Mouse (Mus musculus): ENCODE results near the gene Dbndd2. TPM values are rescaled to one million over a fixed set of nuclear protein-coding genes. Genes with fewer than 3 reads are reported as not detected.

Gene Dbndd2
- polyA plus RNA-seq, 1 experiment from 2014 or later: 8.8 TPM

- Histone ChIP-seq H3K4me3 (replicated peaks) (no peak overlapping the region), H3K9ac (replicated peaks) (no peak overlapping the region), H3K9me3 (peaks cover 14% of the 10 kb centered on the region), H3K36me3 (no peaks in the 10 kb centered on the region), H3K4me2 (replicated peaks) (no peak overlapping the region), H3K27ac (no peak overlapping the region), H3K27me3 (no peaks in the 10 kb centered on the region), H3K4me1 (replicated peaks) (no peaks in the 10 kb centered on the region)
- WGBS: 21% methylated on average over 8 of the region's 8 CpGs
- ATAC-seq: no peak
Observed at GRCm38 (mm10) chr2:164522280-164522679, 36.4 kb downstream of the Dbndd2 start.

GRCm38 (mm10) chr2:164523301-164523773 is 37.4 kb downstream of the Dbndd2 start:
- Histone ChIP-seq H3K4me1 (replicated peaks) (no peaks in the 10 kb centered on the region), H3K9ac (replicated peaks) (no peak overlapping the region), H3K4me3 (replicated peaks) (no peak overlapping the region), H3K27me3 (no peaks in the 10 kb centered on the region), H3K36me3 (no peaks in the 10 kb centered on the region), H3K4me2 (replicated peaks) (no peak overlapping the region), H3K9me3 (peaks cover 14% of the 10 kb centered on the region), H3K27ac (no peak overlapping the region)
- WGBS: 80% methylated on average over 10 of the region's 10 CpGs
- no peak for ATAC-seq

- 70% methylated on average over 5 of the region's 5 CpGs for WGBS
Observed at GRCm38 (mm10) chr2:164528557-164528956, 42.7 kb downstream of the Dbndd2 start.

GRCm38 (mm10) chr2:164531169-164531568 is 45.3 kb downstream of the Dbndd2 start:
- Histone ChIP-seq H3K4me2 (replicated peaks) (no peak overlapping the region), H3K36me3 (no peaks in the 10 kb centered on the region), H3K9me3 (peaks cover 9% of the 10 kb centered on the region), H3K27ac (no peak overlapping the region), H3K9ac (replicated peaks) (no peak overlapping the region), H3K4me3 (replicated peaks) (no peak overlapping the region), H3K27me3 (no peaks in the 10 kb centered on the region), H3K4me1 (replicated peaks) (no peaks in the 10 kb centered on the region)
- peak; percentile 55; the same call in 1 of the 2 replicates for ATAC-seq
- 5% methylated on average over 3 of the region's 3 CpGs for WGBS

More at GRCm38 (mm10) chr2:164528557-164528956, 42.7 kb downstream of the Dbndd2 start:
- Histone ChIP-seq H3K4me1 (replicated peaks) (no peaks in the 10 kb centered on the region), H3K9me3 (peaks cover 14% of the 10 kb centered on the region), H3K27ac (no peak overlapping the region), H3K4me2 (replicated peaks) (no peak overlapping the region), H3K4me3 (replicated peaks) (no peak overlapping the region), H3K36me3 (no peaks in the 10 kb centered on the region), H3K27me3 (no peaks in the 10 kb centered on the region), H3K9ac (replicated peaks) (no peak overlapping the region)
- no peak for ATAC-seq

GRCm38 (mm10) chr2:164534315-164534714 is 48.4 kb downstream of the Dbndd2 start:
- no peaks in the 10 kb centered on the region for H3K36me3 ChIP-seq
- no peaks in the 10 kb centered on the region for H3K4me1 ChIP-seq (replicated peaks)
- no peak overlapping the region for H3K9ac ChIP-seq (replicated peaks)
- no peaks in the 10 kb centered on the region for H3K27me3 ChIP-seq
- no peak overlapping the region for H3K27ac ChIP-seq
- no peaks in the 10 kb centered on the region for H3K9me3 ChIP-seq
- 84% methylated on average over 10 of the region's 10 CpGs for WGBS
- ATAC-seq: no peak
- H3K4me2 ChIP-seq (replicated peaks): no peak overlapping the region
- no peak overlapping the region for H3K4me3 ChIP-seq (replicated peaks)

- H3K9me3 ChIP-seq: no peaks in the 10 kb centered on the region
- no peak overlapping the region for H3K4me2 ChIP-seq (replicated peaks)
- H3K27ac ChIP-seq: no peak overlapping the region
- no peak for ATAC-seq
- H3K4me1 ChIP-seq (replicated peaks): no peaks in the 10 kb centered on the region
- H3K4me3 ChIP-seq (replicated peaks): no peak overlapping the region
- 92% methylated on average over 4 of the region's 4 CpGs for WGBS
- H3K27me3 ChIP-seq: no peaks in the 10 kb centered on the region
- no peak overlapping the region for H3K9ac ChIP-seq (replicated peaks)
- no peaks in the 10 kb centered on the region for H3K36me3 ChIP-seq
Observed at GRCm38 (mm10) chr2:164537003-164537402, 51.1 kb downstream of the Dbndd2 start.

- no peaks in the 10 kb centered on the region for H3K27me3 ChIP-seq
- no peaks in the 10 kb centered on the region for H3K9me3 ChIP-seq
- ATAC-seq: no peak
- H3K4me3 ChIP-seq (replicated peaks): no peak overlapping the region
- 46% methylated on average over 8 of the region's 8 CpGs for WGBS
- no peak overlapping the region for H3K4me2 ChIP-seq (replicated peaks)
- H3K36me3 ChIP-seq: no peaks in the 10 kb centered on the region
- H3K4me1 ChIP-seq (replicated peaks): no peaks in the 10 kb centered on the region
- H3K27ac ChIP-seq: no peak overlapping the region
- H3K9ac ChIP-seq (replicated peaks): no peak overlapping the region
Observed at GRCm38 (mm10) chr2:164540652-164541427, 54.9 kb downstream of the Dbndd2 start.

GRCm38 (mm10) chr2:164542132-164542531 is 56.2 kb downstream of the Dbndd2 start:
- ATAC-seq: no peak
- Histone ChIP-seq H3K4me2 (replicated peaks) (no peak overlapping the region), H3K9me3 (no peaks in the 10 kb centered on the region), H3K9ac (replicated peaks) (no peak overlapping the region), H3K4me1 (replicated peaks) (no peaks in the 10 kb centered on the region), H3K27me3 (no peaks in the 10 kb centered on the region), H3K27ac (no peak overlapping the region), H3K36me3 (no peaks in the 10 kb centered on the region), H3K4me3 (replicated peaks) (no peak overlapping the region)
- WGBS: 66% methylated on average over 5 of the region's 5 CpGs

GRCm38 (mm10) chr2:164542598-164542997 is 56.7 kb downstream of the Dbndd2 start:
- WGBS: 86% methylated on average over 7 of the region's 7 CpGs
- no peaks in the 10 kb centered on the region for H3K27me3 ChIP-seq
- no peaks in the 10 kb centered on the region for H3K4me1 ChIP-seq (replicated peaks)
- H3K9ac ChIP-seq (replicated peaks): no peak overlapping the region
- H3K4me3 ChIP-seq (replicated peaks): no peak overlapping the region
- no peaks in the 10 kb centered on the region for H3K9me3 ChIP-seq
- H3K36me3 ChIP-seq: no peaks in the 10 kb centered on the region
- ATAC-seq: no peak
- no peak overlapping the region for H3K4me2 ChIP-seq (replicated peaks)
- no peak overlapping the region for H3K27ac ChIP-seq

Other genes with a start within 250 kb of the Dbndd2 start
- not detected in 2 replicates for gene Svs2, start 247.6 kb upstream of the Dbndd2 start, polyA plus RNA-seq (2015; fragmentation: Nextera tagmentation; extraction: Ambion mirVana)
- not detected in 2 replicates for gene Svs3b, start 229.5 kb upstream of the Dbndd2 start, polyA plus RNA-seq (2015; fragmentation: Nextera tagmentation; extraction: Ambion mirVana)
- not detected in 2 replicates for gene Svs4, start 207.6 kb upstream of the Dbndd2 start, polyA plus RNA-seq (2015; fragmentation: Nextera tagmentation; extraction: Ambion mirVana)
- gene Svs3a, start 196.8 kb upstream of the Dbndd2 start, polyA plus RNA-seq (2015; fragmentation: Nextera tagmentation; extraction: Ambion mirVana): not detected in 2 replicates
- gene Svs6, start 169.4 kb upstream of the Dbndd2 start, polyA plus RNA-seq (2015; fragmentation: Nextera tagmentation; extraction: Ambion mirVana): not detected in 2 replicates
- gene Svs5, start 153.4 kb upstream of the Dbndd2 start, polyA plus RNA-seq (2015; fragmentation: Nextera tagmentation; extraction: Ambion mirVana): not detected in 2 replicates
- gene Slpi, start 97.0 kb upstream of the Dbndd2 start, polyA plus RNA-seq (2015; fragmentation: Nextera tagmentation; extraction: Ambion mirVana): 0.36 TPM in 1 of 2 replicates, not detected in the other
- gene Rbpjl, start 83.0 kb upstream of the Dbndd2 start, polyA plus RNA-seq (2015; fragmentation: Nextera tagmentation; extraction: Ambion mirVana): not detected in 2 replicates
- gene Matn4, start 80.9 kb upstream of the Dbndd2 start, polyA plus RNA-seq (2015; fragmentation: Nextera tagmentation; extraction: Ambion mirVana): 0.26 and 0.39 TPM in 2 replicates
- 6.5 and 7.3 TPM in 2 replicates for gene Sdc4, start 42.2 kb upstream of the Dbndd2 start, polyA plus RNA-seq (2015; fragmentation: Nextera tagmentation; extraction: Ambion mirVana)
- 77.6 and 81.1 TPM in 2 replicates for gene Sys1, start 29.1 kb upstream of the Dbndd2 start, polyA plus RNA-seq (2015; fragmentation: Nextera tagmentation; extraction: Ambion mirVana)
- 4.5 and 5.2 TPM in 2 replicates for gene Gm20458, start 25.1 kb upstream of the Dbndd2 start, polyA plus RNA-seq (2015; fragmentation: Nextera tagmentation; extraction: Ambion mirVana)
- gene Trp53tg5, start 12.4 kb upstream of the Dbndd2 start, polyA plus RNA-seq (2015; fragmentation: Nextera tagmentation; extraction: Ambion mirVana): not detected in 2 replicates
- gene Pigt, start 11.4 kb downstream of the Dbndd2 start, polyA plus RNA-seq (2015; fragmentation: Nextera tagmentation; extraction: Ambion mirVana): 64.2 and 67.8 TPM in 2 replicates
- gene Wfdc2, start 76.3 kb downstream of the Dbndd2 start, polyA plus RNA-seq (2015; fragmentation: Nextera tagmentation; extraction: Ambion mirVana): 5.7 and 6.8 TPM in 2 replicates
- not detected in 2 replicates for gene Spint3, start 87.4 kb downstream of the Dbndd2 start, polyA plus RNA-seq (2015; fragmentation: Nextera tagmentation; extraction: Ambion mirVana)
- gene Wfdc6a, start 99.3 kb downstream of the Dbndd2 start, polyA plus RNA-seq (2015; fragmentation: Nextera tagmentation; extraction: Ambion mirVana): not detected in 2 replicates
- gene Eppin, start 107.5 kb downstream of the Dbndd2 start, polyA plus RNA-seq (2015; fragmentation: Nextera tagmentation; extraction: Ambion mirVana): not detected in 2 replicates
- not detected in 2 replicates for gene Wfdc6b, start 127.4 kb downstream of the Dbndd2 start, polyA plus RNA-seq (2015; fragmentation: Nextera tagmentation; extraction: Ambion mirVana)
- gene Wfdc8, start 127.5 kb downstream of the Dbndd2 start, polyA plus RNA-seq (2015; fragmentation: Nextera tagmentation; extraction: Ambion mirVana): not detected in 2 replicates
- not detected in 2 replicates for gene Wfdc16, start 152.7 kb downstream of the Dbndd2 start, polyA plus RNA-seq (2015; fragmentation: Nextera tagmentation; extraction: Ambion mirVana)
- not detected in 2 replicates for gene Wfdc10, start 169.9 kb downstream of the Dbndd2 start, polyA plus RNA-seq (2015; fragmentation: Nextera tagmentation; extraction: Ambion mirVana)
- gene Wfdc9, start 170.5 kb downstream of the Dbndd2 start, polyA plus RNA-seq (2015; fragmentation: Nextera tagmentation; extraction: Ambion mirVana): not detected in 2 replicates
- not detected in 2 replicates for gene Wfdc11, start 188.0 kb downstream of the Dbndd2 start, polyA plus RNA-seq (2015; fragmentation: Nextera tagmentation; extraction: Ambion mirVana)
- gene Wfdc13, start 199.0 kb downstream of the Dbndd2 start, polyA plus RNA-seq (2015; fragmentation: Nextera tagmentation; extraction: Ambion mirVana): not detected in 2 replicates
- not detected in 2 replicates for gene Spint4, start 212.4 kb downstream of the Dbndd2 start, polyA plus RNA-seq (2015; fragmentation: Nextera tagmentation; extraction: Ambion mirVana)
- not detected in 2 replicates for gene Spint5, start 229.2 kb downstream of the Dbndd2 start, polyA plus RNA-seq (2015; fragmentation: Nextera tagmentation; extraction: Ambion mirVana)

All from midbrain, embryonic 13.5 days (tissue).